Mouse (Mus musculus) heart, postnatal 0 days (tissue): ENCODE results near the gene Echdc2.

ENCODE experiments used
- CTCF ChIP-seq: IDR thresholded peaks from 2 replicates; pipeline ENCODE4 v1.5.1; 2016; ENCODE audit warnings: antibody characterized with exemption, control low read depth, low read depth
- EP300 ChIP-seq: IDR thresholded peaks from 2 replicates; pipeline ENCODE4 v1.6.1; 2016; ENCODE audit warnings: antibody characterized with exemption, low read depth

DNA sequence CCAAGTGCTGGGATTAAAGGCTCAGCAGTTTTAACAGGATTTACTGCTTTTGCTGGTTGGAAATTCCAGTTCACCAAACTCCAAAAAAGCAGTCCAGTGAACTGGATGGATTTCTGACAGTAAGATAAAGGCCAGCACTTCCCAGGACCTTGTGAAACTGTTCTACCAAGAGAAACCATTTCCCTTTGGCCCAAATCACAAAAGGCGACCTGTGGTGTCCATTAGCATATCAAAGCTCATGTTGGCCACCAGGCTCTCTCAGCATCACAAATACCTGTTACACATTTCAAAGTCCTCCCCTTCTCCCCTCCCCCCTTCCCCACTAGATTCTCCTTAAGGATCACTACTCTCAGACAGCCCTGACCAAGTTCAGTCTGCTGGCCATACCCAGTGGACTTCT lies 17.0 kb downstream of the Echdc2 start:
- no peak for TF ChIP-seq EP300
- no peak for TF ChIP-seq CTCF
